Mouse (Mus musculus): ENCODE measurements at regions not wholly inside any gene's neighbourhood (a gene's known extent, or its start where the extent isn't known, plus 50 kb on each side); places are given as distances from the start of the nearest gene placed in this dataset.

DNA sequence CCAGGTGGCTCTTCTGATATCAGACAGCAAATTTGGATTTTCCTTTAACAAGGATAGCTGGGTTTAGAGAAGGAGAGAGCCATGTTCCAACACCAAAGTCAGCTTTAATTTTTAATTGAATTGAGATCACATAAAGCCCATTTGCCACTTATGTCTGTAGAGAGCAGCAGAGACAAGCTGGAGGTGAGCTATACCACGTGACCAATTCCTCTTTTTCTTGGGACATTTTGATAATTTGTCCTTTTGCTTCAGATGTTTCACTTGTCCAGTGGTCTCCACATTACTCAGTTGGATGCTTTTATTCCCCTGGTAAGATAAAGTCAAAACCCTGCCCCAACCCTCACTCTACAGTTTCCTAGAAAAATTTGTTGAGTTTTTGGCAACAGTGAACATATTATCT, 248.6 kb upstream of the Ndst4 start:
- no peak for DNase-seq (ENCODE audit: extremely low spot score in 1 of 2, low spot score in 1 of 2)

DNA sequence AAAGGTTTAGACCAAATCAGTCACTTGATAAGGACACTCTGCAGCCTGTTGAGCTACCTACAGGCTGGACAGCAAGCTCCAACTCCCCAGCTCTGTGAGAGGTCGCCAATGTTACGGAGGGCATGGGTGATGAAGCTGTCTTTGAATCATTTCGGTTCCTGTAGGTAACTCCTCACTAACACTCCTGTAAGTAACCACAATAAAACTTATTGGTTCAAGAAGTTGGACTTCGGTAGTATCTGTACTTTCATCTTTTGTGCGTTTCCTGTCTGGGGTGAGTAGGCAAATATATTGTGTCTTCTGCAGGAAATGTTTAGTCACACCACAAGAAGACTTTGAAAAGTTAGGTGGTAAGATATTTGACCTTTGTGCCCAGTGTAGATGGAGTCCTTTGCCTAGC, 244.1 kb upstream of the Ndst4 start:
- DNase-seq (ENCODE audit: extremely low spot score in 1 of 2, low spot score in 1 of 2): no peak

GRCm38 (mm10) chr3:125190571-125190970, 213.3 kb upstream of the Ndst4 start:
- DNase-seq (ENCODE audit: extremely low spot score in 1 of 2, low spot score in 1 of 2): no peak

- DNase-seq (ENCODE audit: extremely low spot score in 1 of 2, low spot score in 1 of 2): no peak
These were observed 183.0 kb upstream of the Ndst4 start for GRCm38 (mm10) chr3:125220913-125221312.

DNA sequence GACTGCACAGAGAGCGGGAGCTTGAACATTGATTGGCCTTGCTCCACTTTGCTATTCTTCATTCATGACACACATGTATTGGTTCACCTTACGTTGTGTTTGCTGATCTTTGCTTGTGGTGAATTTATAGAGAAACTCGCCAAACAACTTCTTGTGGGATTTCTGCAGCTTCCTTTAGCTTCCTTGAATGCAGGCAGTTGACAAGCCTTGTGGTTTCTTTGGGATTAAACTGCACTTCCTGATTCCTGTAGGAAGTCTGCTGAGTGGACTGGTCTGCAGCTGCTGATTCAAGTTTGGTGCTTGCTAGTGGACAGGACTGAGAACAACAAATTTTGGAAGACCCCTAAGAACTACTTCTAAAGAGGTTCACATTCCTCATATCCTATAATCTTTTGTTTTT, 152.8 kb upstream of the Ndst4 start:
- no peak for DNase-seq (ENCODE audit: extremely low spot score in 1 of 2, low spot score in 1 of 2)

GRCm38 (mm10) chr3:125260909-125261308, 143.0 kb upstream of the Ndst4 start:
- DNase-seq (ENCODE audit: extremely low spot score in 1 of 2, low spot score in 1 of 2): no peak

DNA sequence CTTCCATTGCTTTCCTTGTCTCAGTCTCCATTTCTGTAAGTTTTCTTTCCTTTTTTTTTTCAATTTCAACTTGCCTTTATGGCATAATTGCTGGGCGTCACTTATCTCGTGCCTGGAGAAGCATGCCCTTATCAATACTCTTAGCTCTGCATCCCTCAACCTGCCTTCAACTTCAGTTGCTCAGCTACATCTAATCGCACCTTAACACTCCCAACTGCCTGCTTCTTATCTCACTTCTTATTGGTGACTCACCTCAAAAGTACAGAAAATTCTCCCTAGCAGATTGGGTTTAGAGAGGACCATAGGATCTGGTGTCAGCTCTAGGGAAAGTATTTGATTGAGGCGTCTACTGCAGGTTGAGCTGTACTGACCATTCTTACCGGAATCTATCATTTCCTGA, 133.2 kb upstream of the Ndst4 start:
- no peak for DNase-seq (ENCODE audit: extremely low spot score in 1 of 2, low spot score in 1 of 2)

DNA sequence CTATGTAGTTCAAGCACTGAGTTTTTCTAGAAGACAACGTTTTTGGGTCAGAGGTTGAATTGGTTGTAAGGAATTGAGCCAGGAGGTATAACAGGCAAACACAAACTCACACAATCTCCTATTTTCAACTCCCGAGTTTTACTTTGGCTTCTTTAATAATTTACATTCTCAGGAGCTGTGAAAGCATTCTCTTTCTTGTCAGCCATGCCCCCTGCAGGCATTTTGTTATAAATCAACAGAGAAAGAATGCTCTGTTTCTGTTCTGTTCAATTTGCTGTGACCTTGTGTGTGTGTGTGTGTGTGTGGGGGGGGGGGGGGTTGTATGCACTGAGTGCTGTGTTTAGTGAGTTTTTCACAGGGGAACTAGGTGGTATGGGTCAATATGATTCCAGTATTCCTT, 132.7 kb upstream of the Ndst4 start:
- peak in 1 of 2 experiments; percentile 1 for DNase-seq (ENCODE audit: extremely low spot score in 1 of 2, low spot score in 1 of 2)

DNA sequence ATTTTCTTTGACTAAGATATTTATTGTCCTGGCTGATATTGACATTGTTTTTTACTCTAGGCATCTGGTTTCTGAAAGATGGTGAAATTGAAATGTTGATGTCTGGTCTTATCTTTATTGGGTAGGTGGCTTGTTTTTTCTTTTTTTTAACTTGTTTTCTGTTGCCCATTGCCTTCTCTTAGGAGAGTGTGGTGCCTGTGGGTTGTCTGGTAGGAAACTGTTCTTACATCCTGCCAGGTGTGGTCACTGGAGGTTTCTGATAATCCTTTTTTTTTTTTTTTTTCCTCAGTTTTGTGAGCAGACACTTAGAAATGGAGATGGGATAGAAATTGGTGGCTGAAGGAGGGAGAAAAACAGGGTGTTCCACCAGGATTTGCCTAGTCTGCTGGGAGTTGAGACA, 125.3 kb upstream of the Ndst4 start:
- no peak for DNase-seq (ENCODE audit: extremely low spot score in 1 of 2, low spot score in 1 of 2)

GRCm38 (mm10) chr3:125279007-125279406, 124.9 kb upstream of the Ndst4 start:
- no peak for DNase-seq (ENCODE audit: extremely low spot score in 1 of 2, low spot score in 1 of 2)

DNA sequence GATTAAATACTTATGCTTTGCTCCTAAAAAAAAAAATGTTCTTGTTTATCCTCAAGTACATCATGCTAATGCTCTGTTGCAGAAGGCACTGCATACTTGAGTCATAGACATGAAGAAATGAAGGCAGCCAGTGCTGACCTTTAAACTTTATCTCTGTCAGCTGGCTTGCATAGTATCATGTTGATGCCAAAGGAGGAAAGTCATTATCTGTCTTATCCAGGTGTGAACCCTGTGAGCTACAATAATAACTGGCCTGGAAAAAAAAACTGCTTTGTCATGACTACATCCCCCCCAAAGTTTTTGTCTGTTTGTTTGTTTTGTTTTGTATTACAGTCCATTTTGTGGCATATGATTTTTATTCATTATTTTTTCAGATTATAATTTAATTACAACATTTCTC, 124.3 kb upstream of the Ndst4 start:
- DNase-seq (ENCODE audit: extremely low spot score in 1 of 2, low spot score in 1 of 2): no peak

DNA sequence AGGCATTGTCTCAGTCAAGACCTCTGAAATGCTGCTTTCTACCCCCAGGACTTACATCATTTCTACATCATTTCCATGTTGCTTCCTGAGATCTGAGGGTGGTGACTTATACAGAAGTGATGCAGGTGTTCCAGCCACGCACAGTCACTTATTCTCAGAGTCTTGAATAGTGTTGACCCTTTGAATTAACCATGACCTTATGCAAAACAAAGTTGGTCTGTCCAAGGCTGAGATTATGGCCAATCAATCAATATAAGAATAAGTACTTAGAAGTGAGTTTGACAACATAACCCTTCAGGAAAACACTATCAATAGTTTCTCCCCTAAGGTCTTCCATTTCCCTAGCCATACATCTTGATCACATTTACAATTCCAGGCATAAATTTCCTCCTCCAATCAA, 115.3 kb upstream of the Ndst4 start:
- DNase-seq (ENCODE audit: extremely low spot score in 1 of 2, low spot score in 1 of 2): no peak

- no peak for DNase-seq (ENCODE audit: extremely low spot score in 1 of 2, low spot score in 1 of 2)
These were observed 114.4 kb upstream of the Ndst4 start for GRCm38 (mm10) chr3:125289355-125289933.

DNA sequence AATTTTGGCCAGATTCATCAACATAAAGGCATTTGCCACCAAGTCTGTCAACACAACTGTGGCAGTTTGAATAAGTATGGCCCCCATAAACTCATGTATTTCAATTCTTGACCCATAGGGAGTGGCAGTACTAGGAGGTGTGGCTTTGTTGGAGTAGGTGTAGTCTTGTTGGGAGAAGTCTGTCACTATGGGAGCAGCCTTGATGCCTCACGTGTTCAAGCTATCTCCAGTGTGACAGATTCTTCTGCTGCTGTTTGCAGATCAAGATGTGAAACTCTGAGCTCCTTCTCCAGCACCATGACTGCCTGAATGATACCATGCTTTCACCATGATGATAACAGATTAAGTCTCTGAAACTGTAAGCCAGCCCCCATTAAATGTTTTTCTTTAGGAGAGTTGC, 97.2 kb upstream of the Ndst4 start:
- no peak for DNase-seq (ENCODE audit: extremely low spot score in 1 of 2, low spot score in 1 of 2)

DNA sequence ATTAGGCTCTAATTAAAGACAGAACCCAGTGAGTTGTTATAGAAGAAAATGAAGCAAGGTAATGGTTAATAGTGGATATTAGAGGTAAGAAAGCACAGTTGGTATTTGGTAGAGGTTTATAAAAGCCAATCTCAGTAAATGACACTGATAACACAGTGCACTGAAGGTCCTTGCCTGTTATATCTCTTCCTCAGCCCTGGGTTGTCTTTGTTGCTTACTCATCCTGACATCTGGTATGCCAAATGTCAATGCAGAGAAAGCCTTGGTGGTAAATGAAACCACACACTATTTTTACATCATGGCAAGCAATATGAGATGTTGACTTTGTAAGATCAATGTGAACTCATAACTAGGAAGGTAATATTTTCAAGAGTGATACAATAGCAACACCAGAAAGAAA, 76.8 kb upstream of the Ndst4 start:
- no peak for DNase-seq (ENCODE audit: extremely low spot score in 1 of 2, low spot score in 1 of 2)

GRCm38 (mm10) chr3:125337423-125337822, 66.5 kb upstream of the Ndst4 start:
- DNase-seq (ENCODE audit: extremely low spot score in 1 of 2, low spot score in 1 of 2): no peak

DNA sequence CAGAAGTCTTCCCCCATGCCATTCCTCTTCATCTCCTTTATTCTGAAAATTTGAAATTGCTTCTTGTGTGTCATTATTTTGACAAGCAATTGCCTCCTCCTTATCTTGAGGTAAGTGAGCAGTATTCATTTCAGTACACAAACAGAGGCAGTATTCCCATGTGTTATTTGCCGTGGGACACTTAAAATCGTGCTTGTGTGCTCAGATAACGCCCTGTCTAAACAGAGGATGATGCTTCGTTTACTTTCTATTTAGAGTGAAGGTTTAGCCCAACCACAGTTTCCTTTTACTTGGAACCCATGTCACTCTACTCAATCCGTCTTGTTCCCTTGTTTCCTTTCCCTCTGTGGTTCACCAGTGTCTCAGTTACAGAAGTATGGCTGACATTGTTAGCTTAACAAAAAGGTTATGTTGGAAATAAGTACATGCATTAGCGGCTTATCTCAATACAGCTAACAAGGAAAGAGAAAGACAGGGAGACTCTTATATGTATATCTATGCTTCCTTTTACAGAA, 65.6 kb upstream of the Ndst4 start:
- DNase-seq (ENCODE audit: extremely low spot score in 1 of 2, low spot score in 1 of 2): no peak
